Mouse (Mus musculus): ENCODE results near the gene Stam2.
A peak's percentile ranks its signal among the peaks of the same experiment; 100 is the strongest.

The Stam2 gene

DNA sequence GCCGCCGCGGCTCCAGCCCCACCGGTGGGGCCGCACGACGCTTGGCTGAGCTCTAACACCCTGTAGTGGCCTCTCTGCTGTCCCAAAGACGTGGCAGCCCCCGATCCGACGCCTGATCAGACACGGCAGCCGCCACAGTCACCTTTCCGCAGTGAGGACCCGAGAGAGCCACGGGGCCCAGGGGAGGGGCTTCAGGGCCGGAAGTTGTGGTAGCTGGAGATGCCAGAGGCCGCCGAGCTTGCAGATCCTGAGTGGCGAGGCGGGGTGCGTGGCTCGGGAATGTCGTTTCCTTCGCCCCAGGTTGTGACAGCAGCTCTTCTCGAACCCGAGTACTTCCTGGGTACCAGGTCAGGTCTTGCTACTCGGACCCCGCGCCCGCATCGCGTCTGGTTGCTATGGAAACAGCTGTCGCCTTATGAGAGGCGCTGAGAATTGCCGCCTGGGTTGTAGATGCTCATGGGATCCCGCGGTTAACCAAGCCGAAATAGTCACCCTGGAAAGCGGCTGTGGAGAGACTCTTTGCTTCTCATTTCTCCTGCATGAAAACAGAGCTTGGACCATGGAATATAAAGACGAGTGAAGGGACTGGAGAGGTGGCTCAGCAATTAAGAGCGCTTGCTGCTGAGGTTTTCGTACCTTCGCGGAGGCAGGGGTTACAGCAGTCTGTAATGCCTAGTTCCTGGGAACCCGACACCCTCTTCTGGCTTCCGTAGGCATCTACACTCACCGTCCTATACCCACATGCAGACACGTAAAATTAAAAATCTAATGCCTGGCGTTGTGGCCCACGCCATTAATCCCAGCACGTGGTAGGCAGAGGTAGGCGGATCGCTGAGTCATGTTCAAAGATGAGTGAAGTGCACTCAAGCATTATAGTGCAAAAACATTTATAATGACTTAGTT is at the start of gene Stam2:
Gene Stam2 (minus strand): TSS at position 26 of the 903 bp plus-strand sequence.
- DNase-seq (ENCODE audit: low spot score in 2 of 2): peak; percentile 86 to 90

DNA sequence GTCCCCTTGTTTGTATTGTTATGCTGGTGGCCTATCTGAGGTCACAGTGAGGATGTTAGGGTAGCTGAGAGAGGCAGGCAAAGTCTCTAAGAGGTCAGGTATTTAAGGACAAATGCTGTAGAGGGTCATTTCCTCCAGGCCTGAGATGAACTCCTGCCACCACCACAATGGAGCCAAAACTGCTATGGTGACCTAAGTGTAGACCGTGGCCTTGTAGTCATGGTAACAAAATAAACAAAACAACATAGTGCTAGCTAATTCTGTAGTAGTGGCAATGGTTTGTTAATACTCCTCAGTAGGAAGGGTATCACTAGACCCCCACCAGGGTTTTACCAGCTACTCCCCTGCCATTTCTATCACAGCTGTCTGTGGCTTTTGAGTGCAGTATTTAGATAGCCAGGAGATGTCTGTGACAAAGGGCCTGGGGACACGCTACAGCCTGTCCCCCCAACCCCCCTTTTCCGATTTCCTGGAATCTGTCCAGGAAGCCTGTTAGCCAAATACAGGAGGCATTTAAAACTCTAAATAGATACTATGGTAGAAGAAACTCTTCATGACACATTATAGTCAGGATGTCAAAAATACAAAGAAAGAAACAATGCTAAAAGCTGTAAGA is 43.1 kb upstream of the Stam2 start:
- DNase-seq (ENCODE audit: low spot score in 2 of 2): no peak

DNA sequence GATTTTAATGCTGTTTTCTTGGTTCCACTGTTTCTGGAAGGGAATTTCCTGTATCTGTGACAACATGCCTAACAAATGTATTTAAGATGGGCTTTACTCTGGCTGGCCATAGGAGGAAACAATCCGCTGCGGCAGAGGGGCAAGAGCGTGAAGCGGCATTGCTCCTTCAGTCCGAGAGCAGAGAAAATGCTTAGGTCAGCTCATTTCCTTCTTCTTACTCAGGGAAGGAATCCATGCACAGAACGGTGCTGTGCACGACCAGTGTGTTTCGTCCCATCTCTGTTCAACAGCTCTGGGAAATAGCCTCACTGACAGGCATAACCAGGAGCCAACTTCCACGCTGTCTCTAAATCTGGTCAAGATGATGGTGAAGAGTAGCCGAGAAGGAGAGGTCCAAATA is 37.9 kb upstream of the Stam2 start:
- DNase-seq (ENCODE audit: low spot score in 2 of 2): no peak

DNA sequence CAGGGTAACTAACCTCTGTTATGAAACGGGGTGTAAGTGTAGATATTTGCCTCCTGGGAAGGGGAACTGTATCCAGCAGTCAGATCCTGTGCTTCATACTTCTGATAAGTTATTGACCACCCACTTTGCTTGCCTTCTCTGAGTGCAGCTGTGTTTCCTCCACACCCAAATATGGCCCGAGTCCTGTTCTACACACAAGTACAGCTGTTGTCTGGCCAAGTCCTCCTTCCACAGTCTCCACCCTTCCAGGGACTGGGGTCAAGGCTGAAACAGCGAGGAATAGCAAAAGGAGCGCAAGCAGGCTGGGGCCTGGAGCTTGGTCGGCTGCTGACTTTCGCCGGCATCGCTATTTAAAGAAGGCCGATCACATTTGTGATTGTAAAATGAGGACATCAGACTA is 37.3 kb upstream of the Stam2 start:
- no peak for DNase-seq (ENCODE audit: low spot score in 2 of 2)

DNA sequence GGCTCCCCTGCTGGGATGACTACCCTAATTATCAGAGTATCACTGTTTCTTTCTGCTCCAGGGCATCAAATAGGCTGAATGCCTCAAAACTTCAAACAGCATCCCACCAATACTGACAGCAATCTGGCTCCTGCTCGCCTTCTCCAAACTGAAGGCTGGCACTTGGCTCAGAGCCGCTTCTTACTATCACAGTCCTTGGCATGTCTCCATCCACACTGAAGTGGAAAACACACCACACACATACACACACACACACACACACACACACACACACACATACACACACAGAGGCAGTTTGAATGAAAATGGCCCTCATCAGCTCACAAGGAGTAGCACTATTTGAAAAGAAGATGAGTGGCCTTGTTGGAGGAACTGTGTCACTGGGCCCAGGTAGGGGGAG is 35.8 kb upstream of the Stam2 start:
- peak in 1 of 2 experiments; percentile 8 for DNase-seq (ENCODE audit: low spot score in 2 of 2)

DNA sequence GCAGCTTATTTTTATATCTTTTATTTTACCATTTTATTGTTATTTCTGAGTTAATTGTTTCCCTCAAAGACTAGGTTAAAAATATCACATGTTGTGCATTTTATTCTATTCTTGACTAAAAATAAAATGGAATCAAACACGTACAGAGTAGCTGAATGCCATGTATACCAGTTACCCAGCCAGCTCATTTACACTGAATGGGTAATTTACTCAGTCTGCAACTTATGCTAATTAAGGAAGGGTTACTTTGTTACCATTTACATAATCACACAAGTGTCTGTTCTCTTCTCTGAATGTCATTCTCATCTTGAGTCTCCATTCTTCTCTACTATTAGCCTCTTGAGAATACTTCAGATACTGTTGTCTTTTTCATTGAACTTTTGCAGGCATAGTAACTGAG is 32.3 kb upstream of the Stam2 start:
- DNase-seq (ENCODE audit: low spot score in 2 of 2): no peak

DNA sequence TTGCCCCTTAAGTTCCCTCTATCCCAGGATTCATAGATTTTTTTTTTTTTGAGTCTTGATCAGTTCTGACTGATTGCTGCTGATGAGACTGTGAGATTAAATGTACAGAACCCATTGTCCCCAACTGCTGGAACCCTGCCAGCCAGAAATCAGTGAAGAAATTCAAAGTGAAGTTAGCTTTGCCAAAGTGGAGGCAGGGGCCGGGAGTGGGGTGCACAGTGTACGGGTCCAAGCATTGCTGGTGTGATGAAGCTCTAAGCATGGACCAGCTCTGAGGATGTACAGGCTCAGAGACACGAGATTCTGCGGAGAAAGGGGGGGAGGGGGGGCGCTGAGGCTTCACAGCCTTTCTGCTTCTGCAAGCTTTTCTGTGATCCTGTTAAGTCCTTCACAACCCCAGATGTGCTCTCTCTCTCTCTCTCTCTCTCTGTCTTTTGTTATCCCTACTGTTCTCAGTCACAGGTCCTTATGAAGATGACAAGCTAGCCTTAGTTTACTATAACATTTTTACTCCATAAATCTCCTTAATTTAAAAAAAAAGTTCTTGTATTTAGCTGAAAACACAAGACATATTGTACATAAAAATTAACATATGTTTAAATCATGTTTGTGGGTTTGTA is 30.8 kb upstream of the Stam2 start:
- DNase-seq (ENCODE audit: low spot score in 2 of 2): no peak

DNA sequence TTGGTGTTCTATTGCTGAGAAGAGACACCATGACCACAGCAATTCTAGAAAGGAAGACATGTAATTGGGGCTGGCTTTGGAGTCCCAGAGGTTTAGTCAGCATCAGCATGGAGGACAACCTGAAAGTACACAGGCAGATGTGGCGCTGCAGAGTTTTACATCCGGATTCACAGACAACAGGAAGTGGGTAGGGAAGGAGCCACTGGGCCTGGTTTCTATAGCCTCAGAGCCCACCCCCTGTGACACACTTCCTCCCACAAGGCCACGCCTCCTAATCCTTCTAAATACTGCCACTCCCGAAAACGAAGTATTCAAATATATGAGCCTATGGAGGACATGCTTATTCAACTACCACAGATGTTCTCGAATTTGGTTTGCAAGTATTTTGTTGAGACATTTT is 23.0 kb upstream of the Stam2 start:
- no peak for DNase-seq (ENCODE audit: low spot score in 2 of 2)

DNA sequence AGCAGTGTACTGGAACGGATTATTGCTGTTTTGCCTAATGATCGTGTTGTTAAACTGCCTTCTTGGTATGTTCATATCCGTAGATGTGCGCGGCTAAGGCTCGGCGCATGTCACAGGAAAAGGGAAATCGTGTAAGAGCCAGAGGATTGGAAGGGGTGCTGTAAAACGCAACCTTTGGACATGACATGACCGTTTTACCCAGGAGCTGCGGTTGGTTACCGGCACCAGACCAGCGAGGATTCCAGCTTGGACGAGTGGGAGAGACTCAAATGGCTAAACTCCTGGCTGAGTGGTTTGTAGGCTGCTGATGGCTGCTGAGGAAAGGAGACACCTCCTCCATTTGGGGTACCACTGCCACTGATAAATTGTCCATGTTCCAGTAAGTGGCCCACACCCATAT is 21.8 kb upstream of the Stam2 start:
- DNase-seq (ENCODE audit: low spot score in 2 of 2): no peak

DNA sequence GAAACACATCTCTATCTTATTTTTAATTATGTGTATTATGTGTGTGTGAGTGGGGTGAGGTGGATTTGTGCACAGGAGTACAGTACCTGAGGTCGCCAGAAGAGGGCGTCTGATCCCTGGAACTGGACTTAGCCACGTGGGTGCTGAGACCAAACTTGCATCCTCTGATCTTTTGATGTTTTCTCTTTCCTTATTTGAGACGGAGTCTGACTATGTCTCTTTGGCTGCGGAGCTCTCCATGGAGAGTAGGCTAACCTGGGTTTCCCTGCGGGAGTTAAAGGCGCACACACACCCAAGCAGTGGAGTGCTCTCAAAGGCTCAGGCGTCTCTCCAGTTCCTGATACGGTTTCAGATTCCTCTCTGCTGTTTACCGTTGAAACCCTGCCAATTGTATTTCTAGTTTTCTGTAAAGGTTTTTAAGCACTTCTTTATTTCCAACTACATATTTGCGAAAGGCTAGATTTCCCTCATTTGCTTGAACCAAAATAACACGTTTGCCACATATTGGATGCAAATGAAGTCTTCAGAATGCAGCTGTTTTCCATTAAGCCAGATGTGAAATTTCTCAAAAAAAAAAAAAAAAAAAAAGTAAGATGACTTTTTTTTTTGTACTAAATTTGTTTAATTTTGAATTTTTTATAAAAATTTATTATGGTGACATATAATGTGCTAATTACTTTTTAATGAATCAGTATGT is 21.1 kb upstream of the Stam2 start:
- peak; percentile 56 to 77 for DNase-seq (ENCODE audit: low spot score in 2 of 2)

DNA sequence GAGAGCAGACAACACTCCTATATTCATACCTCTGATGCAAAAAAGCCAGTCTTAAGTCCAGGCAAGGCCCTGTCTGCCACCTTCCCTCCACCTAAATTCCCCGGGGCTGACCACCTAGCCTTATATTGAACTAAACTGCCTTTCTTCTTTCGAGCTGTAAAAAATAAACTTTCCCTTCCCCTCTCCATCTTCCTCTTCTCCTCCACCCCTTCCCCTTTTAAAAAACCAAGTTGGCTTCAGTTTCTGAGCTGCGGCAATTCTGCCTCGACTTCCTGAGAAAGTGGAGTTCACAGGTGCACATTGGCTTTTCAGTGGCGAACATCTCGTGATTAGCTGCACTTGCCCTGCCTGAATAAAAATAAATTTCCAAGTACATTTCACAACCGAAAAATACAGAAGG is 20.4 kb upstream of the Stam2 start:
- DNase-seq (ENCODE audit: low spot score in 2 of 2): no peak

DNA sequence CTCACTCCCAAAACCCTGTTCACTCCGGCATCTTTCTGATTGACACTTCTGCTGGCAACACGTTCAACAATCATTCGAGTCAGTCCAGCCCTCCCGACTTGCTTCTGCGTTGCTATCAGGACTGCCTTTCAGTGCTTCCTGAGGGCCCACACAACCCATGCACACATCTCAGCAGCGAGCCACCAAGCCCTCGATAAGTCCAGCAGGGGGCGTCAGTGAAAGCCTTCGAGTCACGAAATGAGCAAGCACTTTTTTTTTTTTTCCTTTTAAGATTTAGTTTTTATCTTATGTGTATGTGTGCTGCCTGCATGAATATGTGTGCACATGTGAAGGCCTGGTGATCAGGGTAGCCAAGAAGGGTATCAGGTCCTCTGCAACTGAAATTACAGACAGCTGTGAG is 16.5 kb upstream of the Stam2 start:
- peak; percentile 23 to 38 for DNase-seq (ENCODE audit: low spot score in 2 of 2)

DNA sequence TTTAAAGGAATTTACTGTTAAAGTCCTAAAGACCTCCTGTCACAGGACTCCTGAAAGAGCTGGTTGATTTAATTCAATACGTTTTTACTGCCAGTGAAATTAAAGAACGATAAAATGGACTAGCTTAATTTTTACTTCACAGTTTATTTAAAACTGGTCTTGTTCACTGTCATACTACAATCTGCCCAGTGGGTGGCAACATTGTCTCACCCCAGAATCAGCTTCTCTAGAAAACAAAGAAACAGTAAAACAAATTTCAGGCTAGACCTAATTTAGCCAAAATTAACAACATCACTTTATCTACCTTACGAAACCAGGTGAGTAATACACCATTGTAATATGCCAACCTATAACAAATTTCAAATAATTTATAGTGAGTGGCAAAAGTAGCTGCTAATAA is 14.6 kb upstream of the Stam2 start:
- DNase-seq (ENCODE audit: low spot score in 2 of 2): no peak

DNA sequence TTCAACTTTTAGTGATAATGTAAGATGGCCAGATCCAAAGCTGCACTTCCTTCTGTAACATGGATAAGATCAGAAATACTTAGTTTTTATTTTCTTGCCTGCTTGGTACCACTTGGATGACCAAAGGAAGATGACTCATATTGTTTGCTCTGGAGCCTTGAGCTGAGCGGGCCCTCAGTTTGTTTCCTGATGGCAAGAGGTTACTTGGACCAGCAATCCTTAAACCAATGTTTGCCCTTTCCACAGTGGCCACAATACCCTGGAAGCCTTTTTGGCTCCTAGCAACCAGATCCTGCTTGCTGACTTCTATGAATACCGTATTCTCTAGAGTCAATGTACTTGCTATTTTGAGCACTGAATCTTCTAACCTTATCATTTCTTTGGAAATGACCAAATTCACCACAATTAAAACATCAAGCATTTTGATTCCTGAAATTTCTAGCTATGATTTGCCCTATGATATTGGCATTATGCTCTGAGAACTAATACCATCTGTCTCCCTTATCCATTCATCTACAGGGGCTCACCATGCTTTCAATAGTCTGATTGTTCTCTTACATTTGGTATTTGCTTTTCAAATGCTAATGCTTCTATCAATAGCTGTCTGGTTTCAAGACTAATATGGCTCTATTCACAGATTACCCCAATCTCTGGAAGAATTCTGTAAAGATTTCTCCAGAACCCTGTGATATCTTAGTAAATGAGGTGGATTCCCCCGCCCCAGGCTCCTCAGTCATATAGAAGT is 11.7 kb upstream of the Stam2 start:
- no peak for DNase-seq (ENCODE audit: low spot score in 2 of 2)

DNA sequence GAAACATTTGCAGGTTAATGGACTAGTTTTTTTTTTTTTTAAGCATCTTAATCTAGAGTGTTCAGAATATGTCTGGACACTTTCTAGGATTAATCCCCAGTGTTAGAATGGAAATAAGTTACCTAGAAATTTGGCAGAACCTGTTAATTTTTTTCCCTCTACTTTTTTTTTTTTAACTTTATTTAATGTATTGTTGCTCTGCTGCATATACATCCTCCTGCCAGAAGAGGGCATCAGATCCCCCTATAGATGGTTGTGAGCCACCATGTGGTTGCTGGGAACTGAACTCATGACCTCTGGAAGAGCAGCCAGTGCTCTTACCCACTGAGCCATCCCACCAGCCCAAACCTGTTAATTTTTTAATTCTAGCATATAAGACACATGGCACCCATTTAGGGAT is 2.0 kb upstream of the Stam2 start:
- no peak for DNase-seq (ENCODE audit: low spot score in 2 of 2)

DNA sequence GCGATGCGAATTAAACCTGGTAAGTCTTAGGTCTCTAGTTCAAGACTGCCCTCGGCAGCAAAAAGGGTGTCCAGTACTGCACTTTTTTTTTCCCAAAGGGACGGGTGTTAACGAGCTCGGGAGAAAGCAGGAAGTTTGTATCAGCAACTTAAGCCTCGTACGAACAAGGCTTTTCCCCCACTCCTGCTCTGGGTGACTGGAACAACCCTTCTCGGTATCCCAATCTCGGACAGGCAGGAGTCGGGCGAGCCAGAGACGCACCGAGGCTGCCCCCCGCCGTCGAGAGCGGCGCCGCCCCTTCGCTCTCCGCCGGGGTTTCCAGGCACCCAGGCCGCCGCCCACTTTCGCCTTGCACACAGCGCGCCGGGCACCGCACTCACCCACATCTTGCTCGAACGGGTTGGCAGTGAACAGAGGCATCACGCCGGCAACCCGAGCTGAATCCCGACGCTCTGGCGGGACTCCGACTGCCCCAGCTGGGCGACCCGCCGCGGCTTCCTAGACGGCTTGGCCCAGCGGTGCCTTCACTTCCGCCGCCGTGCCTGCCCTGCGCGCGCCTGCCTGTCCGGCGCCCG is 313 bp downstream of the Stam2 start:
- DNase-seq (ENCODE audit: low spot score in 2 of 2): no peak

DNA sequence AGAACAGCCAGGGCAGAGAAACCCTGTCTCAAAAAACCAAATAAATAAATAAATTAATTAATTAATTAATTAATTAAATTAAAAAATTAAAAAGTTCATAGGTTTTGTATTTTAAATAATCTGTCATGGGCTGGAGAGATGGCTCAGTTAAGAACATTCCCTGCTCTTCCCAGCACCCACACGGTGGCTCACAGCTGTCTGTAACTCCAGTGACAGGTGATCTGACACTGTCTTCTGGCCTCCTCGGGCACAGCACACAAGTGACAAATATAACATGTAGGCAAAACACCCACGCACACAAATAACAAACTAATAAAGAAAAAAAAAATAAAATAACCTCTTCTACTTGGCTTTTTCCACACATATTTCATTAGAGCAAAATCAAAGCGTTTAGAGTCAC is 1.5 kb downstream of the Stam2 start:
- no peak for DNase-seq (ENCODE audit: low spot score in 2 of 2)

DNA sequence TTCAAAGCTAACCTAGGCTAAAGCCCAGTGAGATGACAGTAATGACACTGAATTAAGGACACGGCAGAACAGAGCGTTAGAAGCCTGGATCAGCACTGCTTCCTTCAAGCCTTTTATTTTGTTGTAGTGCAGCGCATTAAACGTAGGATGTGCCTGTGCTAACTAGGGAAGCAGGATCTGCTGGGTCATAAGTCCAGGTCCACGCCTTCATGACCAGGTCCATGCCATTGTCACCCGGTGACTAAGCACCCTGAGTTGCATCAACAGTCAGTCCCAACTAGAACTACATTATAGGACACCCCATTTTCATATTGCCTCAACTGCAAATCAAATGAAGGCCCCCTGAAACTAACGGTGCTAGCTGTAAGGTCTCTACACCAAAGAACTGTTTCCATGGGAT is 7.6 kb downstream of the Stam2 start:
- no peak for DNase-seq (ENCODE audit: low spot score in 2 of 2)

DNA sequence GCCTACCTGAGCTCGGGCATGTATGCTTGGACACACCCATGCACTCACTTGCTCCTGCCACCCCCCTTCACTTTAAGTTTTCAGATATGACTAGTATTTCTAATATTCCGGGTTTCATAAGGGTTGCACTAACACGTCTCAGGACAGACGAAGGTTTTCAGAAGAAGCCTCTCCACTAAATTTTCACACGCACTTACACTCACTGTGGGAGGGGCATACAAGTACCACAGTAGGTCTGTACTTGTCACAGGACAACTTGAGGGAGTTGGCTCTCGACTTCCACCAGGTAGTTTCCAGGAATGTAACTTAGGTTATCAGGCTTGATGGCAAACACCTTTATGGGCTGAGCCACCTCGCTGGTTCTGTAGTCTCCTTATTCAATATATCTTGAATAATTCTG is 8.4 kb downstream of the Stam2 start:
- DNase-seq (ENCODE audit: low spot score in 2 of 2): no peak

DNA sequence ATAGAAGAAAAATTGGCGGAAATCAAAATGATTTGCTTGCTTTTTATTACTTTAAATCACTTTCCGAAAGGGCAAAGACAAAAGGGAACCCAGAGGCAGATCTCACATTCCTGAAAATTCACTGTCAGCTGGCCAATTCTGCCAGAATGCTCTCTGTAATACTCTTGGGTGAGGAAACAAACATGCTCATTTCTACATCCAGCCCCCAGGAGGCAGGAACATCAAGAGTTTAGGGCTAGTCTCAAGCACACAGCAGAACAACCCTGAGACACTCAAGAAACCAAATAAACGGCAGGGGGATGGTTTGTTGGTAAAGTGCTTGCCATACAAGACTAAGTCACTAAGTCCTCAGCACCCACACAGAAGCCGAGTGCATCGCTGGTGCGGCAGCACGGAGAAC is 9.5 kb downstream of the Stam2 start:
- no peak for DNase-seq (ENCODE audit: low spot score in 2 of 2)

DNA sequence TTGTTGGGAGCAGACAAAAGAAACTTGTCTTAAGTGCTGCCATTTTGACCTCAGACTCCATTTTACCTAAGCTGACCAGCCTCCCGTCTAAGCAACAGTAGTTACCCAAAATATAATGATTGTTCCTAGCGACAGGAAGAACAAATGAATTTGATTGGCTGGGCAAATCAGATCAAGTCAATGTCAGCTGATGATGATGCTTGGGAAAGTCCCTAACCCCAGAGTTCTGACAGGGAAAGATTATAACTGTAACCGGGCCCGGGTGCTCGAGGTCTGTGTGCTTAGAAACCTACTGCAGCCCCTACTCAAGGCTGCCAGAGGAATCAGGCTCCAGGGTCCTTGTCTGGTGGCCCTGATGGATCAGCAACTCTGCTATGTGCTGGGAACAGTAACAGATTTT is 10.1 kb downstream of the Stam2 start:
- DNase-seq (ENCODE audit: low spot score in 2 of 2): no peak
